Mouse (Mus musculus) embryonic facial prominence, embryonic 12.5 days (tissue): ENCODE results near the gene Rflna. TPM values are rescaled to one million over a fixed set of nuclear protein-coding genes. Genes with fewer than 3 reads are reported as not detected.
A peak's percentile ranks its signal among the peaks of the same experiment; 100 is the strongest.

Experiments used
- ATAC-seq: fragments of 200-750 bp; cut with Nextera tagmentation; 2 replicates; pipeline ENCODE4 v1.8.0; 2017; ENCODE audit not compliant: insufficient number of reproducible peaks, insufficient read depth, low FRiP score, low TSS enrichment
- H3K27ac ChIP-seq: fragments of 300-500 bp; sonication (generic); 2 replicates; pipeline ENCODE4 v1.5.1; 2016; ENCODE audit warnings: mild to moderate bottlenecking
- H3K27me3 ChIP-seq: fragments of 300-500 bp; sonication (generic); 2 replicates; pipeline ENCODE4 v1.6.1; 2016; ENCODE audit warnings: mild to moderate bottlenecking, moderate library complexity
- H3K36me3 ChIP-seq: fragments of 300-500 bp; sonication (generic); 2 replicates; pipeline ENCODE4 v1.6.1; 2016; ENCODE audit warnings: mild to moderate bottlenecking
- H3K4me1 ChIP-seq: fragments of 300-500 bp; sonication (generic); 2 replicates; pipeline ENCODE4 v1.6.1; 2016
- H3K4me2 ChIP-seq: fragments of 300-500 bp; sonication (generic); replicated peaks from 2 replicates; pipeline ENCODE4 v1.6.1; 2016; ENCODE audit warnings: mild to moderate bottlenecking, moderate library complexity
- H3K4me3 ChIP-seq: fragments of 300-500 bp; sonication (generic); 2 replicates; pipeline ENCODE4 v1.5.1; 2016; ENCODE audit warnings: mild to moderate bottlenecking
- H3K9ac ChIP-seq: fragments of 300-500 bp; sonication (generic); 2 replicates; pipeline ENCODE4 v1.6.1; 2016; ENCODE audit warnings: mild to moderate bottlenecking, moderate library complexity
- H3K9me3 ChIP-seq: fragments of 300-500 bp; sonication (generic); 2 replicates; pipeline ENCODE4 v1.6.1; 2016; ENCODE audit warnings: mild to moderate bottlenecking, moderate library complexity
- WGBS: fragments of 180-500 bp; shearing (Covaris S2); methylation state at CpG from one replicate; pipeline ENCODE4 v1.1.7; 2016; 5-methylcytosine and 5-hydroxymethylcytosine counted together
- polyA plus RNA-seq: library from polyadenylated mRNA; unstranded; fragments of >200 nt; fragmentation: Nextera tagmentation; extraction: Ambion mirVana; gene quantifications from 2 replicates; pipeline ENCODE4 v1.2.1, GENCODE M21; 2016

The Rflna gene
- polyA plus RNA-seq, 1 experiment from 2014 or later: 27.7 TPM

DNA sequence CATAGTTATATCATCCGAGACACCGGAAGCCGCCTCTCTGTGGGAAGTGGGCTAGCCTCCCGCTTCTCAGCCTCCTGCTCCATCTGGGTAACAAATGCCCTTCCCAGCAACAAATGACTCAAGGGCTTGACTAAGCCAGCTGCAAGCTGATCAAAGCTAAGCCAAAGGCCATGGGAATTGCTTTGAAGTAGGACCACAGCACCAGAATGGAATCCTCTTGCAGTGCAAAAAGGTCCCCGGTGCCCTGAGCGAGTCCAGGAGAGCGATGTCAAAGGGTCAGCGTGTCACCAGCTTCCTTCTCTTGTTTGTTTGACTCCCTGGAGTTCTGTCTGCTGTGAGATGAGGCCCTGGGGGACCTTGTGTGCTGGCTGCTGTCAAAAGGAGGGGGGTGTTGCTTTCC is 33.2 kb upstream of the Rflna start:
- Histone ChIP-seq H3K9me3 (no peaks in the 10 kb centered on the region), H3K36me3 (no peaks in the 10 kb centered on the region), H3K27me3 (no peaks in the 10 kb centered on the region), H3K4me2 (no peak overlapping the region), H3K9ac (no peak overlapping the region), H3K27ac (no peak overlapping the region), H3K4me3 (no peak overlapping the region), H3K4me1 (peaks cover 4% of the 10 kb centered on the region)
- ATAC-seq: no peak
- WGBS: 21% methylated on average over 8 of the region's 8 CpGs

GRCm38 (mm10) chr5:124986222-124986621 is 16.8 kb upstream of the Rflna start:
- no peak overlapping the region for H3K4me3 ChIP-seq
- no peak overlapping the region for H3K9ac ChIP-seq
- 87% methylated on average over 5 of the region's 5 CpGs for WGBS
- ATAC-seq: no peak
- no peaks in the 10 kb centered on the region for H3K36me3 ChIP-seq
- H3K4me2 ChIP-seq: no peak overlapping the region
- H3K4me1 ChIP-seq: 0 out of 2 replicates have a peak, but pooled peaks cover 4% of the 10 kb centered on the region
- peaks cover 8% of the 10 kb centered on the region for H3K9me3 ChIP-seq
- H3K27ac ChIP-seq: no peak overlapping the region
- H3K27me3 ChIP-seq: no peaks in the 10 kb centered on the region

DNA sequence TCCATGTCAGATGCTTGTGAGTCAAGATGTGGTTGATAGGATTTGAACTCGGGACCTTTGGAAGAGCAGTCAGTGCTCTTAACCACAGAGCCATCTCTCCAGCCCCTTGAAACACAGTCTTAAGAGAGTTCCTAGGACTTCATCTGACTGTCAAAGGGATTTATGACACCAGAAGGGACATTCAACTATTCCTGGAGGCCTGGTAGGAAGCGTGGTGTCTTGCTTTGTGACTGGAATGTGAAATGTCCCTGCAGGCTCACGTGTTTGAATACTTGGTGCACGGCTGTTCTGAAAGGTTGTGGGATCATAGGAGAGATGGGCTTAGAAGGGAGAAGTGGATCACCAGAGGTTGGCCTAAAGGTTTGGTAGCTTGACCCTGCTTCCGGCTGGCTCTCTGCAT is 16.4 kb upstream of the Rflna start:
- H3K4me1 ChIP-seq: 0 out of 2 replicates have a peak, but pooled peaks cover 4% of the 10 kb centered on the region
- H3K9ac ChIP-seq: no peak overlapping the region
- no peak overlapping the region for H3K4me3 ChIP-seq
- no peak overlapping the region for H3K4me2 ChIP-seq
- H3K27me3 ChIP-seq: no peaks in the 10 kb centered on the region
- ATAC-seq: no peak
- H3K27ac ChIP-seq: no peak overlapping the region
- peaks cover 8% of the 10 kb centered on the region for H3K9me3 ChIP-seq
- no peaks in the 10 kb centered on the region for H3K36me3 ChIP-seq
- WGBS: 83% methylated on average over 5 of the region's 5 CpGs

- no peak overlapping the region for H3K4me3 ChIP-seq
- H3K4me2 ChIP-seq: no peak overlapping the region
- no peak for ATAC-seq
- WGBS: 97% methylated on average over 2 of the region's 2 CpGs
- H3K27me3 ChIP-seq: no peaks in the 10 kb centered on the region
- no peaks in the 10 kb centered on the region for H3K9me3 ChIP-seq
- H3K36me3 ChIP-seq: no peaks in the 10 kb centered on the region
- no peak overlapping the region for H3K27ac ChIP-seq
- 0 out of 2 replicates have a peak, but pooled peaks cover 4% of the 10 kb centered on the region for H3K4me1 ChIP-seq
- no peak overlapping the region for H3K9ac ChIP-seq
These were observed 13.3 kb upstream of the Rflna start for GRCm38 (mm10) chr5:124989724-124990123.

DNA sequence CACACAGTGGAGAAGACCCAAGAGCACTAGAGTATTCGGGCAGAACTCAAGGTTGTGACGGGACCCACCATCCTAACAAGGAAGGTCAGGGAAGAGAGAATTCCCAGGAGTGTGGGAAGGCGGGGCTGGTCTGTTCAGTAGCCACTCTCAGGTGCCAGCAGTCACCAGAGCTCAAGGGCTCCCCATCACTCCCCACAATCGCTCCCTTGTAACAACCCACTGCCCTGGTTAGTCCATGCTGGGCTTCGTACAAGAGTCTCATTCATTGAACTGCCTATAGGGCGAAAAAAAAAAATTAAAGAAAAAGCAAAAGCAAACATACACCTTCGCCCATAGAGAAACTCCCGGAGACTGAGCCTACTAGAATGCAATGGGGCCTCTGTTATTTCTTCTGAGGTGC is 10.7 kb upstream of the Rflna start:
- WGBS: 62% methylated on average over 8 of the region's 8 CpGs
- H3K27ac ChIP-seq: peak overlapping the region; percentile 47; the same call in 1 of the 2 replicates

GRCm38 (mm10) chr5:124992891-124993290 is 10.1 kb upstream of the Rflna start:
- H3K27me3 ChIP-seq: no peaks in the 10 kb centered on the region
- no peaks in the 10 kb centered on the region for H3K36me3 ChIP-seq
- ATAC-seq: no peak
- H3K9me3 ChIP-seq: no peaks in the 10 kb centered on the region
- WGBS: 67% methylated on average over 11 of the region's 11 CpGs
- no peak overlapping the region for H3K9ac ChIP-seq
- no peak overlapping the region for H3K4me3 ChIP-seq
- H3K4me1 ChIP-seq: 0 out of 2 replicates have a peak, but pooled peaks cover 3% of the 10 kb centered on the region
- no peak overlapping the region for H3K4me2 ChIP-seq
- peak overlapping the region; percentile 72 for H3K27ac ChIP-seq

More for the DNA sequence above, 10.7 kb upstream of the Rflna start:
- Histone ChIP-seq H3K9me3 (no peaks in the 10 kb centered on the region), H3K4me3 (no peak overlapping the region), H3K36me3 (no peaks in the 10 kb centered on the region), H3K27me3 (no peaks in the 10 kb centered on the region), H3K4me1 (0 out of 2 replicates have a peak, but pooled peaks cover 4% of the 10 kb centered on the region), H3K9ac (no peak overlapping the region), H3K4me2 (no peak overlapping the region)
- ATAC-seq: 0 out of 2 replicates have a peak, but pooled peaks have one; percentile 36

DNA sequence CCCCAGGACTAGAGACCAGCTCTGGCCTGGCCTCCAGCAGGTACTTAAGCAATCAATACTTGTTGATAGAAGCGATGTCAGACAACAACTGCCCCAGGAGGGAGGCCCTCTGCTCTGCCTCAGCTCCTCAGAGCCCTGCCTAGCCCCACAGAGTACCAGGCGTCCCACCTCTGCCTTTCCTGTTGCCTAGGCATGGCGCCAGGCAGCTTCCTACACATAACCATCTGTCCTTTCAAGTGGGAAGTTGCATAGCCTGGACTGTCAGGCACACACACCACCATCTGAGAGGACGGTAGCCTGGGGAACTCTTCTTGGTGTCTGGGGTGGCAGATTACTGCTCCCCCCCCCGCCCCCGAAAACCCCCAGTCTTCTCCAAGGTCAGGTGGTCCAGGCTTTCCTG is 6.2 kb upstream of the Rflna start:
- H3K27ac ChIP-seq: no peak overlapping the region
- H3K9me3 ChIP-seq: no peaks in the 10 kb centered on the region
- no peak overlapping the region for H3K4me2 ChIP-seq
- no peak overlapping the region for H3K4me3 ChIP-seq
- H3K4me1 ChIP-seq: peaks cover 7% of the 10 kb centered on the region; the same call in 1 of the 2 replicates
- no peaks in the 10 kb centered on the region for H3K27me3 ChIP-seq
- 64% methylated on average over 6 of the region's 6 CpGs for WGBS
- no peak for ATAC-seq
- H3K36me3 ChIP-seq: no peaks in the 10 kb centered on the region
- no peak overlapping the region for H3K9ac ChIP-seq

DNA sequence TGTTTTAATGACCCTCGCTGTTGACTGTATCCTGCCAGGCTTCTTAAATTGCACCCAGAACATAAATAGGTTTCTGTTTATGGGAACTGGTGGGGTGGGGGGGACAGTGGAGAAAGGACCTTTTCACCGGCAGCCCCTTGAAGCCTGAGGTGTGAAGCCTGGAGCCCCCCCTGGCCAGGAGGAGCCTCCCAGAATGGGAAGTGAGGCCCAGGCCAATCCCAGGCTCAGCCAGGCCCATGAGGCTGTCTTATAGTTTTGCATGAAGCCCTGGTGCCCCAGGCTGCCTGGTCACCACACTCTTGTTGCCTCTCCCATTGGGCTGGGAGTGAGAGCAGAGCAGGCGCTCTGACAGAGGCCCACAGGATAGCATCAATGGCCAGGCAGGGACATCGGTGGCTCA is 5.1 kb upstream of the Rflna start:
- ATAC-seq: no peak
- Histone ChIP-seq H3K27ac (no peak overlapping the region), H3K9me3 (no peaks in the 10 kb centered on the region), H3K36me3 (no peaks in the 10 kb centered on the region), H3K4me1 (peaks cover 15% of the 10 kb centered on the region), H3K9ac (no peak overlapping the region), H3K4me2 (no peak overlapping the region), H3K27me3 (0 out of 2 replicates have a peak, but pooled peaks cover 3% of the 10 kb centered on the region), H3K4me3 (no peak overlapping the region)
- WGBS: 69% methylated on average over 4 of the region's 4 CpGs

- Histone ChIP-seq H3K9ac (no peak overlapping the region), H3K27ac (no peak overlapping the region), H3K9me3 (no peaks in the 10 kb centered on the region), H3K4me3 (no peak overlapping the region), H3K36me3 (no peaks in the 10 kb centered on the region), H3K4me1 (peaks cover 31% of the 10 kb centered on the region), H3K27me3 (peaks cover 17% of the 10 kb centered on the region; the same call in 1 of the 2 replicates), H3K4me2 (no peak overlapping the region)
- WGBS: 39% methylated on average over 10 of the region's 10 CpGs
- ATAC-seq: no peak
These were observed 2.2 kb upstream of the Rflna start for GRCm38 (mm10) chr5:125000756-125001250.

- Histone ChIP-seq H3K27ac (no peak overlapping the region), H3K9ac (peak overlapping the region; percentile 68), H3K27me3 (peaks cover 17% of the 10 kb centered on the region; the same call in 1 of the 2 replicates), H3K36me3 (no peaks in the 10 kb centered on the region), H3K4me3 (peak overlapping the region; percentile 43), H3K4me2 (peak overlapping the region; percentile 84), H3K4me1 (peaks cover 45% of the 10 kb centered on the region), H3K9me3 (no peaks in the 10 kb centered on the region)
- no peak for ATAC-seq
- WGBS: 9% methylated on average over 15 of the region's 15 CpGs
These were observed 843 bp downstream of the Rflna start for GRCm38 (mm10) chr5:125003873-125004255.

DNA sequence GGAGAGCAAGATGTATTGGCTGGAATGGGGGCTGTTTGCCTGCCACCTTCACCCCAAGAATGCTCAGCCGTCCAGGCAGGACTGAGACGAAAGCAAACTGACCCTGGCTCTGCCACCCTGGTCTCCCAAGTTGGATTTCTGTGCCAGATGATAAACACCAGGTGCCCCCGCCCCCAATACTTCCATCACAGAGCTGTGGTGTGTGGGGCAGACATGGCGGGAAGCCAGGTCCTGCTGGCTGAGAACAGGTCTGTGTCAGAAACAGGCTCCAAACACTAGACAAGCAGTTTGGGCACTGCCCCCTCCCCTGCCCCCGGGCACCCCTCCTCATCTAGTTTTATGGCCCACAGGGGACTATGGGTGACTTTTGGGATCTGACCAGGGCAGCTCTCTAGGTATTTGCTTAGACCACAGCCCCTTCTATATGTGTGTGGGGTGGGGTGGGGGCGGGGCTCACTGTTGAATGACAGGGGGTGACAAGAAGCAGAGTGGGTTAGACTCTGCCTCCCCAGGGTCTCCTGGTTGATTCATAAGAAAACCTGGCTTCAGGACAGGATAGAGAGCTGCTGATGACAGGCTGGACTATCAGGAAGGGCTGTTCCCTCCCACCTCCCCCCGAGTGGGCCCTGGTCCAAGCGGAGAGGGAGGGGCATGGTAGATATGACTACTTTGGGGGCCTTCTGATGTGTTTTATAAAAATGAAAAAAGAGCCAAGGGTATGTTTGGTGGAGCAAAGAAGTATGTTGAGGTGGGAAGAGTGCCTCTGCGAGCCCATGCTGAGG is 3.0 kb downstream of the Rflna start:
- Histone ChIP-seq H3K9me3 (no peaks in the 10 kb centered on the region), H3K36me3 (peaks cover 12% of the 10 kb centered on the region; the same call in 1 of the 2 replicates), H3K4me1 (peaks cover 38% of the 10 kb centered on the region), H3K27me3 (peaks cover 17% of the 10 kb centered on the region; the same call in 1 of the 2 replicates), H3K27ac (no peak overlapping the region), H3K4me2 (peak overlapping the region; percentile 9), H3K9ac (no peak overlapping the region), H3K4me3 (no peak overlapping the region)
- no peak for ATAC-seq
- WGBS: 68% methylated on average over 9 of the region's 9 CpGs

DNA sequence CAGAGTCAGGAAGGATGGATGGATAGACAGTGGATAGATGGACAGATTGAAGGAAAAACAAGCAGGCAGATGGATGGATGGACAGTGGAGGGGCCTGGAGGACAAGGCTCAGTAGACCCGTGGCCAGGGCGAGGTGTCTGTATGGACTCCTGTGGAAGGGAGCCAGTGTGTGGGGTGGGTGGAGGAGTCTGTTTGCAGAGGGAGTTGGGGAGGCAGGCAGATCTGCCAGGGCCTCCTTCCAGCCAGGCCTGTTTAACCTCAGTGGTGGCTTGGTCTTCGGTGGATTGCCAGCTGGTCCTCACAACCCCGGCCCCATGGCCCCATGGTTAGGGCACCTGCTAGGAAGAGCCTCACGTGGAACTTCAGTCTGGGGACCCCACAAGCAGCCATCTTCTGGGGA is 3.9 kb downstream of the Rflna start:
- H3K36me3 ChIP-seq: peaks cover 20% of the 10 kb centered on the region; the same call in 1 of the 2 replicates
- 86% methylated on average over 5 of the region's 5 CpGs for WGBS
- peaks cover 17% of the 10 kb centered on the region; the same call in 1 of the 2 replicates for H3K27me3 ChIP-seq
- no peak overlapping the region for H3K27ac ChIP-seq
- H3K9me3 ChIP-seq: no peaks in the 10 kb centered on the region
- no peak overlapping the region for H3K4me2 ChIP-seq
- ATAC-seq: no peak
- no peak overlapping the region for H3K9ac ChIP-seq
- H3K4me1 ChIP-seq: peaks cover 38% of the 10 kb centered on the region
- no peak overlapping the region for H3K4me3 ChIP-seq
